Comparison of ENCODE assay signal across 25 mouse cellular contexts in the genomic region with DNA sequence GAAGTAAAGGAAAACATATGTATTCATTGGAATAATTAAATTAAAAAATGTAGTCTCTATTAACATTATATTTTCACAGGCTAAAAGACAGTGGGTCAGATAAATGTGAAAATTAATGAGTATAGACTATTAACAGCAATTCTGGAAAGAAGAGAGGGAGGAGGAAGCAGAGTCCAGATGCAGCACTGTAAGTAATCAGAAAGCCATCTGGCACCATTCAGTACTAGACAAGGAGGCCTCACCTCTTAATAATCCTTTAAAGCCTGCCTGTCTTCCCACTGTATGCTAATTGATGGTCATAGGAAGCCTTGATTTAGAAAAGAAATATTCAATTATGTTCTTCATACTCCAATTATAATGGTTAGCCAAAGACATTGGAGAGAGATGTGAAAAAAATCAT.
"Had no signal": no experiment of that assay in that cellular context is flagged by ENCODE, and none has a peak within 500 bp of the region (broad histone marks: within the 10 kb centered on the region; RNA-seq: fewer than 3 reads in every experiment).

No protein-coding gene starts in this region.

- ATAC-seq: inflammation-experienced regulatory T-cells, adult 6 months; intestine, embryonic 15.5 days; intestine, postnatal 0 days had no signal

- H3K9ac ChIP-seq: heart, embryonic 12.5 days; hindbrain, embryonic 13.5 days; intestine, embryonic 15.5 days; limb, embryonic 12.5 days; liver, embryonic 13.5 days had no signal

- H3K36me3 ChIP-seq: heart, embryonic 10.5 days; heart, embryonic 12.5 days; hindbrain, embryonic 10.5 days; hindbrain, embryonic 13.5 days; intestine, embryonic 15.5 days; limb, embryonic 10.5 days; limb, embryonic 12.5 days; liver, embryonic 13.5 days had no signal

- H3K4me1 ChIP-seq: heart, embryonic 10.5 days; heart, embryonic 12.5 days; hindbrain, embryonic 10.5 days; hindbrain, embryonic 13.5 days; intestine, embryonic 15.5 days; limb, embryonic 10.5 days; limb, embryonic 12.5 days; liver, embryonic 13.5 days had no signal

- H3K27me3 ChIP-seq: heart, embryonic 12.5 days; hindbrain, embryonic 13.5 days; intestine, embryonic 15.5 days; limb, embryonic 12.5 days; liver, embryonic 13.5 days had no signal

- H3K9me3 ChIP-seq: heart, embryonic 10.5 days; heart, embryonic 12.5 days; hindbrain, embryonic 10.5 days; hindbrain, embryonic 13.5 days; intestine, embryonic 15.5 days; limb, embryonic 10.5 days; limb, embryonic 12.5 days; liver, embryonic 13.5 days had no signal

- DNase-seq: gastrocnemius, adult 2 months; gastrocnemius, postnatal 10 days; gastrocnemius, postnatal 25 days; heart, adult 18-20 months; heart, postnatal 10 days; heart, postnatal 4 days; kidney, adult 18-20 months; kidney, adult 8-10 months; kidney, postnatal 10 days; kidney, postnatal 25 days; kidney, postnatal 4 days; liver; liver, embryonic 13.5 days had no signal

- H3K4me3 ChIP-seq: gastrocnemius, adult 2 months; heart, embryonic 10.5 days; heart, embryonic 12.5 days; hindbrain, embryonic 10.5 days; hindbrain, embryonic 13.5 days; intestine, embryonic 15.5 days; layer of hippocampus, adult 2 months; left cerebral cortex, adult 2 months; limb, embryonic 10.5 days; limb, embryonic 12.5 days; liver, embryonic 13.5 days had no signal

- H3K4me2 ChIP-seq: heart, embryonic 12.5 days; hindbrain, embryonic 13.5 days; intestine, embryonic 15.5 days; limb, embryonic 12.5 days; liver, embryonic 11.5 days; liver, embryonic 13.5 days had no signal

- H3K27ac ChIP-seq: gastrocnemius, adult 2 months; heart, embryonic 10.5 days; hindbrain, embryonic 10.5 days; hindbrain, embryonic 13.5 days; intestine, embryonic 15.5 days; layer of hippocampus, adult 2 months; left cerebral cortex, adult 2 months; limb, embryonic 10.5 days; limb, embryonic 12.5 days; liver, embryonic 13.5 days had no signal
